Mouse (Mus musculus): ENCODE data around the gene Plekhg4. TPM values are rescaled to one million over a fixed set of nuclear protein-coding genes. Genes with fewer than 3 reads are reported as not detected.

The Plekhg4 gene
- total RNA-seq, 1 experiment: 3.1 TPM

DNA sequence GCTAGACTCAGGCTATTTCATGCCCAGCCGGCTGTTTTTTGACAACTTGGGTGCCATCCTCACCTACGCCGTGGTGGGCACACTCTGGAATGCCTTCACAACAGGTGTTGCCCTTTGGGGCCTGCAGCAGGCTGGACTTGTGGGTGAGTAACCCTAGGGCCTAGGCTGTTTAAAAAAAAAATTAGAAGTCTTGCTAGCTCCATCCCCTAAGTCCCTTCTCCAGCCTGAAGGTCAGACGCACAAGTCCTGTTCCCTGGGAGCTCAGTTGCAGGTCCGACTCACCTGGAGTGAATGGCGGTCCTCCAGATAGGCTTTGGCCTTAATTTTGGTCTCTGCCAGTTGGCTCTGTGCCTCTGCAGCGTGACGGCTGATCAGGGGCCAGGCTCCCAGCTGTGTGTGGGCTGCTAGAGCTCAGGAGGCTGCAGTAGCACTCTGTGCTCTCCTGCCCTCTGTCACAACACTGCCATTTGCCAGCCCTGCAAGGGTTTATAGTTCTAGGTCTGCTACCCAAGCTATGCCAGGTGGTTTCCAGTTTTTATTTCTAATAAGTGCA, 19.4 kb upstream of the Plekhg4 start:
- in situ Hi-C loops (cut with MboI; ENCODE audit: low sequenced_read_pairs in 2 of 2, unreplicated experiment in 2 of 2): no loop called here
- TF ChIP-seq ZC3H11A (IDR thresholded peaks at IDR 0.05; ENCODE audit: borderline replicate concordance, low read depth, low read length) (no peak), MAFK (IDR thresholded peaks at IDR 0.05; ENCODE audit: insufficient read depth, low read depth, low read length) (no peak), ZNF384 (IDR thresholded peaks at IDR 0.05; ENCODE audit: low read depth, low read length) (no peak), CHD2 (IDR thresholded peaks at IDR 0.05; ENCODE audit: low read depth, low read length) (no peak), HCFC1 (IDR thresholded peaks at IDR 0.05; ENCODE audit: borderline replicate concordance, insufficient read depth, low read length) (no peak)
- Histone ChIP-seq H3K36me3 (ENCODE audit: control insufficient read depth, insufficient read depth, low read length, poor library complexity, severe bottlenecking) (peaks cover 6% of the 10 kb centered on the region), H3K4me3 (ENCODE audit: insufficient read depth in 1 of 2, low read depth in 1 of 2, low read length in 2 of 2, poor library complexity in 1 of 2, severe bottlenecking in 1 of 2) (no peak overlapping the region), H3K4me1 (ENCODE audit: control insufficient read depth in 2 of 2, insufficient read depth in 2 of 2, low read length in 2 of 2, poor library complexity in 1 of 2) (peaks cover 2 to 10% of the 10 kb centered on the region in 2 experiments; a peak in 1 of 4 replicates), H3K27ac (ENCODE audit: insufficient read depth, low read depth, low read length, poor library complexity, severe bottlenecking) (no peak overlapping the region), H3K9me3 (ENCODE audit: control insufficient read depth, insufficient read depth, low read depth, low read length) (no peaks in the 10 kb centered on the region), H3K9ac (ENCODE audit: insufficient read depth, low read depth, low read length, poor library complexity, severe bottlenecking) (no peak overlapping the region)
- DNase-seq (ENCODE audit: low read depth, low spot score): no peak

DNA sequence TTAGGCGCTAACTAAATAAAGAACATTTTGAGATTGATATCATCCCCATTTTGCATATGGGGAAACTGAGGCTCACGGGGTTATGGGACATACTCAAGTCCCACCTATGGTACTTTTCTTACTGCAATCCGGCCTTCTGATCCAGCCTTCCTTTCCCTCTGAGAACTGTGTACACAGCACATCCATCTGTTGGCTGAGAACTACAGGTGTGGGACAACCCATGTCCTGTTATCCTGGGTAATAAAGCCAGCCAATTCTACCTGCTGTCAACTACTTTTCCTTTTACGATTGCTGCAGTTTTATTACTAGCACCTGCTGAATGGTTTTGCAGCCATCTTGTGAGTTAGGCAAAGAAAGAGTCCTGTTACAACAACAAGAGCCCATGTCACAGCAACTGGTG, 18.5 kb upstream of the Plekhg4 start:
- Histone ChIP-seq H3K9ac (ENCODE audit: insufficient read depth, low read depth, low read length, poor library complexity, severe bottlenecking) (no peak overlapping the region), H3K27ac (ENCODE audit: insufficient read depth, low read depth, low read length, poor library complexity, severe bottlenecking) (no peak overlapping the region), H3K36me3 (ENCODE audit: control insufficient read depth, insufficient read depth, low read length, poor library complexity, severe bottlenecking) (peaks cover 6% of the 10 kb centered on the region), H3K9me3 (ENCODE audit: control insufficient read depth, insufficient read depth, low read depth, low read length) (no peaks in the 10 kb centered on the region), H3K4me3 (ENCODE audit: insufficient read depth in 1 of 2, low read depth in 1 of 2, low read length in 2 of 2, poor library complexity in 1 of 2, severe bottlenecking in 1 of 2) (no peak overlapping the region), H3K4me1 (ENCODE audit: control insufficient read depth in 2 of 2, insufficient read depth in 2 of 2, low read length in 2 of 2, poor library complexity in 1 of 2) (peaks cover 2 to 16% of the 10 kb centered on the region in 2 experiments; a peak in 1 of 4 replicates)
- in situ Hi-C loops (cut with MboI; ENCODE audit: low sequenced_read_pairs in 2 of 2, unreplicated experiment in 2 of 2): no loop called here
- DNase-seq (ENCODE audit: low read depth, low spot score): no peak
- TF ChIP-seq ZNF384 (IDR thresholded peaks at IDR 0.05; ENCODE audit: low read depth, low read length) (no peak), MAFK (IDR thresholded peaks at IDR 0.05; ENCODE audit: insufficient read depth, low read depth, low read length) (no peak), CHD2 (IDR thresholded peaks at IDR 0.05; ENCODE audit: low read depth, low read length) (no peak), ZC3H11A (IDR thresholded peaks at IDR 0.05; ENCODE audit: borderline replicate concordance, low read depth, low read length) (no peak), HCFC1 (IDR thresholded peaks at IDR 0.05; ENCODE audit: borderline replicate concordance, insufficient read depth, low read length) (no peak)

DNA sequence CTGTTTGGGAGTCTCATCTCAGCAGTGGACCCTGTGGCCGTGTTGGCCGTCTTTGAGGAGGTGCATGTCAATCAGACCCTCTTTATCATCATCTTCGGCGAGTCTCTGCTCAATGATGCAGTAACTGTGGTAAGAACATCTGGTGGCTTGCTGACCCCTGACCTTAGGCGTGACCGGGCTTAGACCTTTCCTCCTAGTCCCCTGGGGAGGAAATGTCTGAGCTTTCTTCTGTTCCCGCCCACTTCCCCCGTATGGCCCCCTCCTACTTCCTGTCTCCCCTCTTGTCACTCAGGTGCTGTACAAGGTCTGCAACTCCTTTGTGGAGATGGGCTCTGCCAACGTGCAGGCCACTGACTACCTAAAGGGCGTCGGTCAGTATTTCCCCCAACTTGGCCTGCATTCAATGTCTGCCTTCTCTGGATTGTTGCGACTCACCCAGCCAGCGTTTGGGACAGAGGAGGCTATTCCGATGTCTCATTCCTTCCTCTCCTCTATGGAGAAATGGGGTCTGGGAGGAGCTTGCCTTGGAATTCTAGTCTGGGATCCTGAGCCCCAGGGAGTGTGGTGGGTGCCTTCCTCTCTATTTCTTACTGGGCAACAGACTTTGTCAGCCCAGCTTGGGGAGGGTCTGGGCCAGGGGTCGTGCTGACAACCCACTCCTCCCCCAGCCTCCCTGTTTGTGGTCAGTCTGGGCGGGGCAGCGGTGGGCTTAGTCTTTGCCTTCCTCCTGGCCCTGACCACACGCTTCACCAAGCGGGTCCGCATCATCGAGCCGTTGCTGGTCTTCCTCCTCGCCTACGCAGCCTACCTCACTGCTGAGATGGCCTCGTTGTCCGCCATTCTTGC, 17.7 kb upstream of the Plekhg4 start:
- H3K36me3 ChIP-seq (ENCODE audit: control insufficient read depth, insufficient read depth, low read length, poor library complexity, severe bottlenecking): peaks cover 6% of the 10 kb centered on the region
- H3K27ac ChIP-seq (ENCODE audit: insufficient read depth, low read depth, low read length, poor library complexity, severe bottlenecking): no peak overlapping the region; the same call in 1 of the 2 replicates
- no peak for DNase-seq (ENCODE audit: low read depth, low spot score)
- in situ Hi-C loops (cut with MboI; ENCODE audit: low sequenced_read_pairs in 2 of 2, unreplicated experiment in 2 of 2): no loop called here
- TF ChIP-seq ZC3H11A (IDR thresholded peaks at IDR 0.05; ENCODE audit: borderline replicate concordance, low read depth, low read length): no peak
- no peaks in the 10 kb centered on the region for H3K9me3 ChIP-seq (ENCODE audit: control insufficient read depth, insufficient read depth, low read depth, low read length)
- H3K4me3 ChIP-seq (ENCODE audit: insufficient read depth in 1 of 2, low read depth in 1 of 2, low read length in 2 of 2, poor library complexity in 1 of 2, severe bottlenecking in 1 of 2): peak overlapping the region; percentile 6 to 34; a peak in 2 of 4 replicates
- H3K4me1 ChIP-seq (ENCODE audit: control insufficient read depth in 2 of 2, insufficient read depth in 2 of 2, low read length in 2 of 2, poor library complexity in 1 of 2): peaks cover 2 to 16% of the 10 kb centered on the region in 2 experiments; a peak in 1 of 4 replicates
- H3K9ac ChIP-seq (ENCODE audit: insufficient read depth, low read depth, low read length, poor library complexity, severe bottlenecking): 0 out of 2 replicates have a peak overlapping the region, but pooled peaks have one; percentile 20

DNA sequence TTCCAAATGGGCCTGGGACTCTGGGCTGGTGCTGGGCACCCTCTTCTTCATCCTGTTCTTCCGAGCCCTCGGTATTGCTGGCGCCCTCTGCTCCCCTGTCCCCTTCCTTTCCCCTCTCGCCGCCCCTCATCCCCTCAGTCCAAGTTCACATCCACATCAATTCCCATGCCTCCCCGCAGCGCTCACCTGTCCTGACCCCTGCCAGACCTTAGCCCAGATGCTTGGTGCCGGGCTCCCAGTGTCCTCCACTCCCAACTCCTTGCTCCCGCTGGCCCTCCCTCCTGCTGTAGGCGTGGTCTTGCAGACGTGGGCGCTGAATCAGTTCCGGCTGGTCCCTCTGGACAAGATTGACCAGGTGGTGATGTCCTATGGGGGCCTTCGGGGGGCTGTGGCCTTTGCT, 16.4 kb upstream of the Plekhg4 start:
- TF ChIP-seq ZNF384 (IDR thresholded peaks at IDR 0.05; ENCODE audit: low read depth, low read length) (no peak), ZC3H11A (IDR thresholded peaks at IDR 0.05; ENCODE audit: borderline replicate concordance, low read depth, low read length) (no peak), HCFC1 (IDR thresholded peaks at IDR 0.05; ENCODE audit: borderline replicate concordance, insufficient read depth, low read length) (no peak), MAFK (IDR thresholded peaks at IDR 0.05; ENCODE audit: insufficient read depth, low read depth, low read length) (no peak), CHD2 (IDR thresholded peaks at IDR 0.05; ENCODE audit: low read depth, low read length) (no peak)
- H3K9ac ChIP-seq (ENCODE audit: insufficient read depth, low read depth, low read length, poor library complexity, severe bottlenecking): no peak overlapping the region
- H3K36me3 ChIP-seq (ENCODE audit: control insufficient read depth, insufficient read depth, low read length, poor library complexity, severe bottlenecking): peaks cover 6% of the 10 kb centered on the region
- in situ Hi-C loops (cut with MboI; ENCODE audit: low sequenced_read_pairs in 2 of 2, unreplicated experiment in 2 of 2): no loop called here
- H3K27ac ChIP-seq (ENCODE audit: insufficient read depth, low read depth, low read length, poor library complexity, severe bottlenecking): no peak overlapping the region
- no peaks in the 10 kb centered on the region for H3K9me3 ChIP-seq (ENCODE audit: control insufficient read depth, insufficient read depth, low read depth, low read length)
- H3K4me3 ChIP-seq (ENCODE audit: insufficient read depth in 1 of 2, low read depth in 1 of 2, low read length in 2 of 2, poor library complexity in 1 of 2, severe bottlenecking in 1 of 2): no peak overlapping the region
- no peak for DNase-seq (ENCODE audit: low read depth, low spot score)
- H3K4me1 ChIP-seq (ENCODE audit: control insufficient read depth in 2 of 2, insufficient read depth in 2 of 2, low read length in 2 of 2, poor library complexity in 1 of 2): peaks cover 2 to 16% of the 10 kb centered on the region in 2 experiments; a peak in 1 of 4 replicates

Data from ES-E14 (cell line).